Mouse (Mus musculus) neural tube, embryonic 11.5 days (tissue): ENCODE results near the gene Ubl3. TPM values are rescaled to one million over a fixed set of nuclear protein-coding genes. Genes with fewer than 3 reads are reported as not detected.

Experiments
- ATAC-seq: fragments of 200-750 bp; cut with Nextera tagmentation; 2 replicates; pipeline ENCODE4 v1.8.0; 2017; ENCODE audit warnings: moderate number of reproducible peaks, mild to moderate bottlenecking, moderate TSS enrichment, moderate library complexity; ENCODE audit not compliant: insufficient read depth, low FRiP score, low TSS enrichment
- DNase-seq: peaks from one replicate; pipeline ENCODE4 v3.0.0-alpha.2; 2015; ENCODE audit warnings: low spot score
- H3K27ac ChIP-seq: fragments of 300-500 bp; sonication (generic); 2 replicates; pipeline ENCODE4 v1.5.1; 2014; ENCODE audit warnings: low read depth, mild to moderate bottlenecking, low read length
- H3K27me3 ChIP-seq: fragments of 300-500 bp; sonication (generic); 2 replicates; pipeline ENCODE4 v1.6.1; 2014; ENCODE audit warnings: mild to moderate bottlenecking, low read length, mixed read lengths; ENCODE audit not compliant: control insufficient read depth, insufficient read depth
- H3K36me3 ChIP-seq: fragments of 300-500 bp; sonication (generic); 2 replicates; pipeline ENCODE4 v1.6.1; 2014; ENCODE audit warnings: mild to moderate bottlenecking, low read length, moderate library complexity, mixed read lengths; ENCODE audit not compliant: control insufficient read depth, insufficient read depth
- H3K4me1 ChIP-seq: fragments of 300-500 bp; sonication (generic); 2 replicates; pipeline ENCODE4 v1.6.1; 2014; ENCODE audit warnings: low read length, mixed read lengths; ENCODE audit not compliant: control insufficient read depth, insufficient read depth
- H3K4me2 ChIP-seq: fragments of 300-500 bp; sonication (generic); 2 replicates; pipeline ENCODE4 v1.6.1; 2014; ENCODE audit warnings: low read depth, mild to moderate bottlenecking, moderate library complexity
- H3K4me3 ChIP-seq: fragments of 300-500 bp; sonication (generic); 2 replicates; pipeline ENCODE4 v1.5.1; 2014; ENCODE audit warnings: low read depth, low read length
- H3K9ac ChIP-seq: fragments of 300-500 bp; sonication (generic); 2 replicates; pipeline ENCODE4 v1.6.1; 2014; ENCODE audit warnings: mild to moderate bottlenecking, low read length
- H3K9me3 ChIP-seq: fragments of 300-500 bp; sonication (generic); 2 replicates; pipeline ENCODE4 v1.6.1; 2016; ENCODE audit warnings: low read length; ENCODE audit not compliant: control insufficient read depth
- whole genome bisulfite sequencing: fragments of 180-500 bp; shearing (Covaris S2); extraction: QIAGEN DNeasy Blood & Tissue Kit; methylation state at CpG from one replicate; pipeline ENCODE4 v1.1.7; 2014; 5-methylcytosine and 5-hydroxymethylcytosine counted together
- polyA plus RNA-seq: library from polyadenylated mRNA; unstranded; fragments of >200 nt; fragmentation: Nextera tagmentation; extraction: Ambion mirVana; gene quantifications from 2 replicates; pipeline ENCODE4 v1.2.1, GENCODE M21; 2014

The Ubl3 gene
- polyA plus RNA-seq, 1 experiment from 2014 or later = 83.6 TPM

DNA sequence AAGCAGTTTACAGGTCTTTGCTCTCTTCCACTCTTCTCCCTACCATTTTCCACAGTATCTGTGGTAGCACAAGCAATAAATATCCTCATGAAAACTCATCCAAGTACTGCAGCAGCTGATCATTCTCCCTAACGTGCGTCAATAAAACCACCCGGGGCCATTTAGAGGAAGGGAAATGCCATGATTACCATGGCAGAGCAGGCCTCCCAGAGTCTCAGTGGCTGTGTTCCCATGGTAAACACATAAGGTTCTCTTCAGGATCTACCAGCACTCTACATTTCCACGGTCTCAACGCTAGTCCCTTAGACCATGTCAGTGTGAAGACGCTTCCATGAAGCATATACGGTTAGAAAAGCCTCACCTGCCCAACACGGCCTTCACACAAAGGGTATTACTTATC, 26.0 kb downstream of the Ubl3 start:
- no peak overlapping the region for H3K4me3 ChIP-seq
- no peak for DNase-seq
- no peaks in the 10 kb centered on the region for H3K27me3 ChIP-seq
- H3K9ac ChIP-seq = no peak overlapping the region
- no peak for ATAC-seq
- H3K4me1 ChIP-seq = peaks cover 5% of the 10 kb centered on the region; the same call in 1 of the 2 replicates
- no peak overlapping the region for H3K4me2 ChIP-seq
- no peaks in the 10 kb centered on the region for H3K9me3 ChIP-seq
- 64% methylated on average over 8 of the region's 8 CpGs for WGBS
- H3K36me3 ChIP-seq = no peaks in the 10 kb centered on the region
- H3K27ac ChIP-seq = no peak overlapping the region

GRCm38 (mm10) chr5:148523202-148523971, 29.2 kb downstream of the Ubl3 start:
- ATAC-seq (no peak), DNase-seq (no peak)
- peaks cover 5% of the 10 kb centered on the region; the same call in 1 of the 2 replicates for H3K4me1 ChIP-seq
- no peak overlapping the region for H3K4me3 ChIP-seq
- H3K27me3 ChIP-seq = no peaks in the 10 kb centered on the region
- no peak overlapping the region for H3K4me2 ChIP-seq
- no peaks in the 10 kb centered on the region for H3K36me3 ChIP-seq
- WGBS = 77% methylated on average over 5 of the region's 5 CpGs
- no peak overlapping the region for H3K9ac ChIP-seq
- H3K27ac ChIP-seq = no peak overlapping the region
- H3K9me3 ChIP-seq = no peaks in the 10 kb centered on the region

DNA sequence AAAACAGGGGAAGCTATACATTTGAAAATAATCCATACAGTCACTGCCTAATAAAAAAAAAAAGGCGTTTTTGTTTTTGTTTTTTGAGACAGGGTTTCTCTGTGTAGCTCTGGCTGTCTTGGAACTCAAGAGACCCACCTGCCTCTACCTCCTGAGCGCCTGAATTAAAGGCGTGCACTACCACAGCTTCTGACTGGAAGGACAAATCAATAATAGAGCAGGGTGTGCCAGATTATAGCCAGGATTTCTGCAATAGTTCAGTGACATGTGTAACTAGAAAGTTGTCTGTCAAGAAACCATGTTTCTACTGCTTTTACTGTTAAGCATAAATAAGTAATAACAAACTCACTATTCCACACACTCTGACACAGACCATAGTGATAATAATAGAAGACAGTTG, 30.2 kb downstream of the Ubl3 start:
- no peak overlapping the region for H3K9ac ChIP-seq

GRCm38 (mm10) chr5:148517445-148517844, 35.1 kb downstream of the Ubl3 start:
- DNase-seq (no peak), ATAC-seq (no peak)
- no peak overlapping the region for H3K27ac ChIP-seq
- no peak overlapping the region for H3K4me2 ChIP-seq
- H3K36me3 ChIP-seq = no peaks in the 10 kb centered on the region
- no peaks in the 10 kb centered on the region for H3K4me1 ChIP-seq
- no peaks in the 10 kb centered on the region for H3K27me3 ChIP-seq
- no peaks in the 10 kb centered on the region for H3K9me3 ChIP-seq
- no peak overlapping the region for H3K9ac ChIP-seq
- H3K4me3 ChIP-seq = no peak overlapping the region
- WGBS = 78% methylated on average over 4 of the region's 4 CpGs

More for the DNA sequence above, 30.2 kb downstream of the Ubl3 start:
- DNase-seq = no peak
- Histone ChIP-seq H3K36me3 (no peaks in the 10 kb centered on the region), H3K27me3 (no peaks in the 10 kb centered on the region), H3K27ac (no peak overlapping the region), H3K4me3 (no peak overlapping the region), H3K4me1 (peaks cover 5% of the 10 kb centered on the region; the same call in 1 of the 2 replicates), H3K9me3 (no peaks in the 10 kb centered on the region), H3K4me2 (no peak overlapping the region)
- ATAC-seq = no peak
- 80% methylated on average over 3 of the region's 3 CpGs for WGBS

DNA sequence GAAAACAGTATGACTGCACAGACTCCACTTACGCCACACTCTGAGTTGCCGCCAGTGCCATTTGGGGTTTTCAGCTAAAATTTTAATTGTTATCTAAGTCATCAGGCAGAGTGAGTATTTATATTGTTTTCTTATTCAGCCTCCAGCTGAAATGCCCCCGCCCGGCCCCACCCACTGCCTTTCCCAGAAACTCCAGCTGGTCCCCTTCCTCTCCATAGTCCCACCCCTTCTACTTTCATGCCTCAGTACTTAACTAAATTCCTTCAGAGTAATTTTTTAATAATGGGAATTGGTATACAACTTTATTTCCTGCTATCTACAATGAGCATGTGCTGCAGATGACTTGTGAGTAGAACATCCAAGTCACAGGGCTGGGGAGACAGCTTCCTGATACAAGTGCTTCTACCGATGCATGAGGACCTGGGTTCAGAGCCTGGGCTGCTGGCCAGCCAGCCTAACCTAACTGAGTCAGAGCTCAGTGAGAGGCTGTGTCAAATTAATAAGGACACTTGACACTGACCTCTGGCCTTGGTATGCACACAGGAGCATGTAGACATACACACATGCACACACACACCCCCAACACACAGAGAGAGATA, 40.4 kb downstream of the Ubl3 start:
- Histone ChIP-seq H3K27ac (no peak overlapping the region), H3K4me3 (no peak overlapping the region), H3K4me2 (no peak overlapping the region), H3K9ac (no peak overlapping the region), H3K36me3 (no peaks in the 10 kb centered on the region), H3K27me3 (no peaks in the 10 kb centered on the region), H3K4me1 (no peaks in the 10 kb centered on the region), H3K9me3 (no peaks in the 10 kb centered on the region)
- no peak for ATAC-seq
- 89% methylated on average over 5 of the region's 5 CpGs for WGBS
- DNase-seq = no peak

DNA sequence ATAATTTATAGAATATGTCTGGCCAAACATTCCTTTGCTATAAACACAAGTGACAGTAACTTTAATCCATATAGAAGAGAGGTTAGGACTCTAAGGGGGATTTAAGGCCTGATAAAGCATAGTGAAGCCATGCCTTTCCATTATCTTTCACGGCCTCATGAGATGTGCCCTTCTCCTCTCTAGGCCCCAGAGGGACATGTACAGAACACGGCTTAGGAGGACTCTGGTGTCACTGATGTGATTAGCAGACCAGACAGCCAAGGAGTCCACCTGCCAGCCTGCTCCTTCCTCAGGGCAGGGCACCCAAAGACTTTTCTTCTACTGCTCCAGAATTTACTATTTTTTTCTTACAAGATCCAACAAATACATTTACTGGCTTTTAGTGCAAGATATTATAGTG, 42.3 kb downstream of the Ubl3 start:
- no peak for ATAC-seq
- DNase-seq = no peak
- 79% methylated on average over 2 of the region's 2 CpGs for WGBS

GRCm38 (mm10) chr5:148509731-148510130, 42.9 kb downstream of the Ubl3 start:
- no peaks in the 10 kb centered on the region for H3K4me1 ChIP-seq
- H3K9ac ChIP-seq = no peak overlapping the region
- H3K9me3 ChIP-seq = no peaks in the 10 kb centered on the region
- no peaks in the 10 kb centered on the region for H3K27me3 ChIP-seq
- H3K4me3 ChIP-seq = no peak overlapping the region
- H3K27ac ChIP-seq = no peak overlapping the region
- DNase-seq = no peak
- ATAC-seq = no peak
- WGBS = 84% methylated on average over 7 of the region's 7 CpGs
- peaks cover 4% of the 10 kb centered on the region for H3K36me3 ChIP-seq
- no peak overlapping the region for H3K4me2 ChIP-seq

More for the DNA sequence above, 42.3 kb downstream of the Ubl3 start:
- no peaks in the 10 kb centered on the region for H3K4me1 ChIP-seq
- no peak overlapping the region for H3K4me2 ChIP-seq
- H3K27me3 ChIP-seq = no peaks in the 10 kb centered on the region
- H3K36me3 ChIP-seq = peaks cover 2% of the 10 kb centered on the region
- H3K4me3 ChIP-seq = no peak overlapping the region
- no peaks in the 10 kb centered on the region for H3K9me3 ChIP-seq
- no peak overlapping the region for H3K9ac ChIP-seq
- no peak overlapping the region for H3K27ac ChIP-seq

DNA sequence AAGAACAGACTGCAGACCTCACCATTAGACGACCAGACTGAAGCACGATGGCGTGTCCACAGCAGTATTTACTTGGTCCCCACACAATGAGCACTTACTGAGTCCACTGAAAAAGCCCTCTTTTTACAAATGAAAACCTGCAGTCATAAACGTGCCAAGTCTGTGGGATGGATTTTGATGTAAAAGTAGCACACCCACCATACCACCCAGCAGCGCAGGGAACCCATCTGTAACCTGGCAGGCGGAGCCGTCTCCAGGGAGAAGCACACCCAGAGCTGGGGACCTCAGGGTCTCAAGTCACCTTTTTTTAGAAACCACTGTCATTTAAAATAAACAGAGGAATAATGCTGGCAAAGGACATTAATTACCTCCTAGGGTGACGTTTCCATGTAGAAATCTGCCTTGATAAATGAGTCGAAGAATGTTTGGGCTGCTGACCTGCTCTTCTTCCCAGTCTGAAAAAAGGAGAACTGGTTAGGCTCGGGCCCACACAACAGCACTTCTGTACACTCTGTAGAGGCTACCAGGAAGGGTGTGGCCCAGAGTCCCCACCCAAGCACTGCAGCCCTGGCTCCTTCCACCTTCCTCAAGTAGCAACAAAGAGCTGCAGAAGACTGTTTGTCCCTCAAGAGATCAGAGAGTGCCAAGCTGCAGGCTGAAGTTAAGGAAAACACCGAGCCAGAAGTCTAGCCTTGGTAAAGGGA, 43.5 kb downstream of the Ubl3 start:
- H3K36me3 ChIP-seq = peaks cover 4% of the 10 kb centered on the region
- H3K4me2 ChIP-seq = no peak overlapping the region
- ATAC-seq (no peak), DNase-seq (no peak)
- 80% methylated on average over 11 of the region's 11 CpGs for WGBS
- no peak overlapping the region for H3K27ac ChIP-seq
- H3K27me3 ChIP-seq = no peaks in the 10 kb centered on the region
- no peaks in the 10 kb centered on the region for H3K4me1 ChIP-seq
- H3K4me3 ChIP-seq = no peak overlapping the region
- no peak overlapping the region for H3K9ac ChIP-seq
- H3K9me3 ChIP-seq = no peaks in the 10 kb centered on the region
